Mouse (Mus musculus): ENCODE measurements around the gene Kcna1.

- TF ChIP-seq MYC (IDR thresholded peaks at IDR 0.05; ENCODE audit: low read depth, low read length) = no peak
- no peak for TF ChIP-seq NRF1 (IDR thresholded peaks at IDR 0.05; ENCODE audit: insufficient read depth, low read depth, low read length, poor library complexity, severe bottlenecking)
- no peak for TF ChIP-seq CTCF (IDR thresholded peaks at IDR 0.05 in 2 of 3, conservative IDR thresholded peaks at IDR 0.05 in 1 of 3; ENCODE audit: control insufficient read depth in 1 of 3, insufficient read depth in 1 of 3, low read depth in 2 of 3, low read length in 3 of 3, poor library complexity in 1 of 3, severe bottlenecking in 1 of 3)
- no peak for TF ChIP-seq ETS1 (IDR thresholded peaks at IDR 0.05; ENCODE audit: low read depth, low read length)
- no peak for TF ChIP-seq USF1 (IDR thresholded peaks at IDR 0.05; ENCODE audit: low read depth, low read length)
- TF ChIP-seq CHD1 (IDR thresholded peaks at IDR 0.05; ENCODE audit: low read depth, low read length) = no peak
- TF ChIP-seq POLR2A (IDR thresholded peaks at IDR 0.05; ENCODE audit: control insufficient read depth in 1 of 2, insufficient read depth in 1 of 2, low read depth in 1 of 2, low read length in 2 of 2, poor library complexity in 1 of 2) = no peak
- TF ChIP-seq MAX (IDR thresholded peaks at IDR 0.05; ENCODE audit: low read length) = no peak
- TF ChIP-seq ZKSCAN1 (IDR thresholded peaks at IDR 0.05; ENCODE audit: low read depth, low read length) = no peak
Measured at GRCm38 (mm10) chr6:126609193-126609947, 36.8 kb downstream of the Kcna1 start.

All from MEL (cell line).